Mouse (Mus musculus): Measurements from ENCODE around the gene Lclat1.
"Not testable (repeated sequence)": the region's sequence is repeated elsewhere in the genome, so short reads cannot be mapped to it uniquely, and the experiment has no call there.

The Lclat1 gene

DNA sequence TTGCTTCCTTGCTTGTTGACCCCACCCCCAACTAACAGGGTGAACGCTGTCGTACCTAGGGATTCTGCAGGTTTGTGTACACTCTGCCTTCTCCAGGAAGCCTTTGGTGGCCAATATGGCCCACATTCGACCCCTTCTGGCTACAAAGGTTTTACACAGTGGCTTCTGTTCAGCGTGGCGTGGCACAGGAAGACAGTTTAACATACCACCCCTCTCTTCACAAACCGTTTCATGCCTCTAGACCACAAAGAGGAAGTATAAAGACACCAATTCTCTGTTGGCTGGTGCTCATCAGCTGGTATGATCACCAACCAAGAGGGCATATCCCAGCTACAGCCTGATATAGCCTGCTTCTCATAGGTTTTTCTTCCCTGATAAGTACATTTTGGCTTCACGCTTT lies 166.0 kb downstream of the Lclat1 start:
- DNase-seq (ENCODE audit: low read depth, low spot score) = peak; percentile 60

DNA sequence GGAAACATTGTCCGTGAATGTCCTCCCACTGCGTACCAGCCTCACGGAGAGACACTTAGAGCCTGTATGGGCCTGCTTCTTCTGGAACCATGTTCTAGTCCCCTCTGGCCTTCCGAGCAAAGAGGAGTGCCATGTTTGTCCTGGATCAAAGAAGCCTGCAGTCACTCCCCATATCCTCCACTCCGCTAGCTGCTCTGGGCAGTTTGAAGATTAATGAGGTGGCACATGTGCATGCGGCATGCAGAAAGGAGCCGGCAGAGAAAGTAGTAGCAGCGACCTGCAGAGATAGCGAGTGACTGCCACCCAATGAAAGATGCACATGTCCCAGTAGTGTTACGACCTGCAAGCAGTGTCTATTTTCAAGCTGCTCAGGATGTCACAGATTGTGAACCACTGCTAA lies 167.3 kb downstream of the Lclat1 start:
- DNase-seq (ENCODE audit: low read depth, low spot score) = no peak

GRCm38 (mm10) chr17:73277770-73278169 lies 170.0 kb downstream of the Lclat1 start:
- DNase-seq (ENCODE audit: low read depth, low spot score) = peak; percentile 44

GRCm38 (mm10) chr17:73282702-73283101 lies 174.9 kb downstream of the Lclat1 start:
- DNase-seq (ENCODE audit: low read depth, low spot score) = not testable (repeated sequence)

DNA sequence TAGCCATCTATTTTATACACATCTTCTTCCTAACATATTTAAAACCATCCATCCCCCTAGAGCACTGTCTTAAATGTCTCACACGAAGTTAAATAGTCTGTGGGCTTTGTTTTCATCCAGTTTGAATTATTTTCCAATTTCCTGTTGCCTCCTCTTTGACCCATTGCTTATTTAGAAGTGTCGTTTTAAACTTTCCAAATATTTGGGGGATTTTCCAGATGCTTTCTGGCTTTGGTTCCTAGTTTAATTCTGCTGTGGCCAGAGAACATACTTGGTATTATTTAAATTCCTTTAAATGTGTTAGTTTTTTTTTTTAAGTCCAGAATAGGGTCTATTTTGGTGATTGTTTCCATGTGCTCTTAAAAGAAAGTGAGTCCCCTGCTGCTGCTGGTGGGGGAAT lies 176.5 kb downstream of the Lclat1 start:
- DNase-seq (ENCODE audit: low read depth, low spot score) = no peak

Measured in CD4-positive, CD25-positive, alpha-beta regulatory T cell, adult 2 months (primary cell).